Mouse (Mus musculus) layer of hippocampus, adult 2 months (tissue): ENCODE measurements at regions not wholly inside any gene's neighbourhood (a gene's known extent, or its start where the extent isn't known, plus 50 kb on each side); places are given as distances from the start of the nearest gene placed in this dataset.

Source experiments
- DNase-seq, 2 experiments: peaks; one replicate each; pipeline ENCODE4 v3.0.0; 2022; ENCODE audit warnings: low spot score in 2 of 2
- H3K27ac ChIP-seq: fragments of 200-600 bp; 2 replicates; pipeline ENCODE4 v1.8.1; 2022
- H3K4me3 ChIP-seq: fragments of 200-600 bp; 2 replicates; pipeline ENCODE4 v1.8.1; 2022; ENCODE audit warnings: mild to moderate bottlenecking
- CTCF ChIP-seq: fragments of 200-600 bp; conservative IDR thresholded peaks from 2 replicates; pipeline ENCODE4 v1.8.1; 2022; ENCODE audit warnings: antibody characterized with exemption, mild to moderate bottlenecking, moderate library complexity

DNA sequence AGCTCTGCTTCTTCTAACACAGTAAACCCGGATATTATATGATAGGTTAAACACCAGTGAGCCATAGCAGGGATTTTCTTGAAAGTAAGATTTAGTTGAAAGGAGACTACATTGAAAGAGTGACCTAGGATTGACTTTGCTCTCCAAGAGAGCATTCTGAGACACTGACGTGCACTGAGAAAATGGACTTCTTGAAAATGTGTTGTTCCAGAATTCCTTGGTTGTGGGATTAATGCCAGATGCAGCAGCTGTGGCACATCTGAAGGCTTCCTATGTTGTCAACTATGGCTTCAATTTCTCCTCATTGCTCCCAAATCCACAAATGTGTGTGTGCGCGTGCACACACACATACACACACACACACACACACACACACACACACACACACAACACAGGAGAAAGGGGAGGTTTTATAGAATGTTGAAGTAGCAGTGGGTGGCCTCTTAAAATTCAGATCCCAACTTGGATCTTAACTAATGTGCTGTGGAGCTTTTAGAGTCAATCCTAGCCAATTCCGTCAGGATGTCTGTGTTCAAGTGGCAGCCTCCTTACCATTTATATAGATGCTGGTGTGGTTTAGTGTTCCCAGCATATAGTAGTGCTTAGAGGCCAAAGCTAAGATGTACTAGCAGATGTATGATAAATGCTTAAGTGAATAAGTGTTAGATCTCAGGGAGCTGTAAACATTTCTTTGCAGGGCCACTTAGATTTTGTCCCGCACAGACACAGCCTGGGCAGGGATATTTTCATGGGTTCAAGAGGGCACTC lies 346.5 kb downstream of the C1d start:
- H3K4me3 ChIP-seq: no peak overlapping the region
- no peak overlapping the region for H3K27ac ChIP-seq
- DNase-seq: no peak
- no peak for TF ChIP-seq CTCF

DNA sequence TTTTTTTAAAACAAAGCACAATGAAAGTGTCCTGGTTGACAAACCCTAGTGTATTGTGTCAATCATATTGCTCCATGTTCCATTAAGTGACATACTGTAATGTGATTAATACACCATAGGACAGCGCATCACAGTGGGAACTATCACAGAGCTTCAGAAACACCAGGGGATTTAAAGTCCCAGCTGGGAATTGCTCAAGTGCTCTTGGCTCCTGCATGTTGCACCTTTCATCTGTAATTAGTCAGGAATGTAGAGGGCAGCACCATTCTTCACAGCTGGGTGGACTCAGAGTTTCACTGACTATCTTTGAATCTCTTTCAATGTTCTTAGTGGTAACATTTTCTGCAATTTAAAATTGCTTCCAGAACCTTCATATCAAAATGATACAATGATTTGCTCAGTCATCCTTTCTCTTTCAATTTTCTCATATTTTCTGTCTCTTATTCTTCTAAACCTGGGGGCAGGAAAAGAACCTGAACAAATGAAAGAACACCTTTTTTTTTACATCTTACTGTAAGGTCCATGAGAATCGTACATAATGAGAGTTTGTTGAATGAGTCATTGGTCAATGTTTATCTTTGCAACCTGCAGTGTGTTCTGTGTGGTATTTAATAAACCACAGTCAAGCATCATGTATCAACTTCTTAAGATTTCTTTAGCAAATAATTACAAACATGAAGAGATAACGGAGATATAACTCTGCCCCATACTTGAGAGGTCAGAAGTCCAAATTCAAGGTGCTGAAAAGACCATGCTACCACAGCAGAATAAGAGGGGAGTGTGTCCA lies 333.0 kb downstream of the Etaa1 start:
- no peak overlapping the region for H3K27ac ChIP-seq
- no peak for TF ChIP-seq CTCF
- no peak for DNase-seq
- no peak overlapping the region for H3K4me3 ChIP-seq

DNA sequence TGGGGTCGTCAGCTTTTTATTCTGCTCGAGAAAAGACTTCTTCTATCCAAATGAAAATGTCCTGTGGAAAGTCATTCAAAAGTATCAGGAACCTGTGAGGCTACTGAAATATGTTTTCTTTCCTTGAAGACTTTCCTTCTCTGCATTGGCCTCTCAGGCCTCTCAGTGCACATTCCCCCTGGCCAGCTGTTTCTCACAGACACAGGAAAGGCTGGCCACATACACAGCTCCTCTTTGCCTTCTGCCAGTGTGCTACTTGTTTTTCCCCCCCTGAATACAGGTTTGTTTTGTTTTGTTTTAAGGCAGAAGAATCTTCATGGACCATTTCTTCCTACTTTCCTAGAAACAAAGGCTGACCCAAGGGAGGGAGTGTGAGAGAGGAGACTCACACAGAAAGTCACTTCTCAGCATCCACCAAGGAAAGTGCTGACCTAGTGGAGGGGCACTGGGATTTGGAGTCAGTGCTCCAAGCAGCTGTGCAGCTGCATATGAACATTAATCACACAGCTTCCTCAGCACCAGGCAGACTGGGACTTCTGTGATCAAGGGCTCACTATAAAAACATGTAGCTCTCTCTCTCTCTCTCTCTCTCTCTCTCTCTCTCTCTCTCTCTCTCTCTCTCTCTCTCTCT lies 324.0 kb downstream of the Etaa1 start:
- no peak overlapping the region for H3K4me3 ChIP-seq
- H3K27ac ChIP-seq: no peak overlapping the region
- DNase-seq: no peak
- no peak for TF ChIP-seq CTCF

DNA sequence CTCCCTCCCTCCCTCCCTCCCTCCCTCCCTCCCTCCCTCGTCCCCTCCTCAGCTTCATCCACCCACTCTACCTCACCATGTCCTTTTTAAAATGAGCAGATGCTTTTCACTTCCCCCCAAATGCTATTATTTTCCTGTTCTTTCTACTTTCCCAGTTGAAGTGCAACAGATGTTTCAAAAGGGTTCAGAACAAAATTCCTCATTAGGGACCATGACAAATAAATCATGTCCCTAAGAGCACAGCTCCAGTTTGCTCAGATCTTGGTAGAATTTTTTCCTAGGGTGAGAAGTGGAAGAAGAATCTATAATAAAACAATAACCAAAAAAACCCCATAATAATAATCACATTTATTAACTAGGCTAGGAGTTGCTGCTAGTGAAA lies 323.5 kb downstream of the Etaa1 start:
- Histone ChIP-seq H3K27ac (no peak overlapping the region), H3K4me3 (no peak overlapping the region)
- DNase-seq: no peak
- TF ChIP-seq CTCF: no peak

DNA sequence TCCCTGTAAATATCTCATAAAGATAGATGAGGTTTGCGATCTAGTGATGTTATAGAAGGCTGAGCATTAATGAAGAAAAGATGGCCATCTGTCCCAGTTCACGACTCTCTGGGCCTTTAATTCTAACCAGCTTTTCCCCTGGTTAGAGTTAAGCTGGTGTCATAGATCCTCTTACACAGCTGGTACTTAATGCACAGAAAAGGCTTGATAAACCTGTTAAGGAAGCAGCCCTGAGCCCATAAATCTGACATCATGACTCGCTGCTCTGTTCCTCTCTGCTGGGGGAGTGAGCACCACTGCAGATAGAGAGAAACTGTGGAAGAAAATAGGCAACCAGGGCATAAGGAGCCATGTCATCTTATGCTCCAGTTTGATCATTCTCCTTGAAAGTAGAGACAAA lies 316.5 kb downstream of the Etaa1 start:
- Histone ChIP-seq H3K4me3 (no peak overlapping the region), H3K27ac (no peak overlapping the region)
- TF ChIP-seq CTCF: no peak
- no peak for DNase-seq

DNA sequence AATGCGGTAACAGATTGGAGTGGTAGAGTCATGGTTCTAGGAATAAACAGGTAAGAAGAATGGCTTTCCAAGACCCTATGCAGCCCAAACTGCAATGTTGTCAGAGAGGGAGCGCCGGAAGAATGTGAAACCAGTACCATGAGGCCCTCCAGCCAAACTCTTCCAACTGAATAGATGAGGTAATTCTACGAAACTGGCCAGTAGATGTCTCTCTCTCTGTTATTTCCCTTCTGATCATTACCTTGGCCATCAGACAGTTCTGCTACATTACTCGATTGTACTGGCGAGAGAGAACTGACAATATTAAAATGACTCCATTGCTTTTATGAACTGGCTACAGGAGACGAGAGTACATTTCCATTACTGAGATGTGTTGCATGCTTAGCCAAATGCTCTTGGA lies 313.8 kb downstream of the Etaa1 start:
- TF ChIP-seq CTCF: peak; percentile 64
- no peak for DNase-seq
- no peak overlapping the region for H3K27ac ChIP-seq
- no peak overlapping the region for H3K4me3 ChIP-seq

DNA sequence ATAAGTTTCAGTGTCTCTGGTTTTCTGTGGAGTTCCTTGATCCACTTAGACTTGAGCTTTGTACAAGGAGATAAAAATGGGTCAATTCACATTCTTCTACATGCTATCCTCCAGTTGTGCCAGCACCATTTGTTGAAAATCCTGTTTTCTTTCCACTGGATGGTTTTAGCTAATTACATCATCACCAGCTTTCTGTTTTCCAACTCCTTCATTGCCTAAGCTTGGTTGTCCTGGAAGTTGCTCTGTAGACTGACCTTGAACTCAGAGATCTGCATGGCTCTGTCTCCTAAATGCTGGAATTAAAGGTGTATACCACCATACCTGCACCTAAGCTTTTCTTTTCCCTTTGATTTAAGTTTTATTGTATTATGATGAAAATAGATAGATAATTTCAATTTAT lies 306.2 kb downstream of the Etaa1 start:
- TF ChIP-seq CTCF: no peak
- H3K27ac ChIP-seq: no peak overlapping the region
- no peak overlapping the region for H3K4me3 ChIP-seq
- DNase-seq: no peak

DNA sequence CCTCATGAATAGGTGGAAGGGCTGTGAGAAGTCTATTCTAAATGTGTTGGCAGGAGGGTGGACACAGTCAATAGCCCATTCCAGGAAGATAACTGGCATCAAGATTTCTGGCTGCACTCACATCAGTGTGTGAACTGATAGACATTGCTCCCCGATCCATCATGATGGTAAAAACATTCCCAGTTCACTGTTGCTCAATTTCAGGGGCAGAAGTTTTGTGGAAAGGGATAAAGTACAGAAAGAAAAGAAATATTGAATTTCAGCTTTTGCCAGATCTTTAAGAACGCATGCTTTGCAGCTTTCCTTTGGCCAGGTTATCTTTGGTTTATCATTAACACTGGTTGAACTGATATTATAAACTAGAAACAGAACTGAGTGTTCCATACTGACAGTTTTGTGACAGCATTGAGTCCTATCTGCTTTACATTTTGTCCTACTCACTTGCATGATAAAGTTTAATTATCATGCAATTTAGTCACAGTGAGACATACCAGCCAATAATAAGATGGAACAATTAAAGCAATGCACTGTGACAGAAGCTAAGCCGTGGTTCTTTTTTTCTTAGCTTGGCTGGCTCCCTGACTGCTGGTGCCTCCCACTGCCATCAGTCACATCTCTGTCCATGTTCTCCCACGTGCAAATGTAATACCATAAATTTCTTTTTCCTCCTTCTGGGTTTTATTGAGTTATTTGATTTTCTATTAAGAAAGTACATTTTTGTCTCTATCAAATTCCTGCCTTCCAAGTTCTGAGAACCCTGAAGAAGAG lies 302.1 kb downstream of the Etaa1 start:
- peak overlapping the region; percentile 76 for H3K27ac ChIP-seq
- no peak overlapping the region for H3K4me3 ChIP-seq
- DNase-seq: peak in 1 of 2 experiments; percentile 61
- no peak for TF ChIP-seq CTCF

DNA sequence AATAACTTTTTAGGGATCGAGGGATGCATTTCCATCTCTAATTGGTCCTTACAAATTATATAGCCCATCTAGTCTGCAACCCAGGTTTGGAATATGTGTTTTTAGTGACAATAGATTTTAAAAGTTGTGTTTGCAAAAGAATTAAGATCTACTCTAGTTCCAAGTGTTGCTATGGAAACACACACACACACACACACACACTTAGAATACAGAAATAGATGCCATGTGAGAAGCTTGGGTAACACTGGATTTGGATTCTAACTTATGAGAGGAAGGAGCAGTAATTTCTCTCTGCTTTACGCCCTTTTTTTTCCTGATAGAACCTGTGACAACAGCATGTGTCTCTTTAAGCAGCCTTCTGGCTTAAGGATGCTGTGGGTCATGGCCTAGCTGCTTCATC lies 297.8 kb downstream of the Etaa1 start:
- Histone ChIP-seq H3K27ac (no peak overlapping the region), H3K4me3 (no peak overlapping the region)
- no peak for DNase-seq
- TF ChIP-seq CTCF: no peak

DNA sequence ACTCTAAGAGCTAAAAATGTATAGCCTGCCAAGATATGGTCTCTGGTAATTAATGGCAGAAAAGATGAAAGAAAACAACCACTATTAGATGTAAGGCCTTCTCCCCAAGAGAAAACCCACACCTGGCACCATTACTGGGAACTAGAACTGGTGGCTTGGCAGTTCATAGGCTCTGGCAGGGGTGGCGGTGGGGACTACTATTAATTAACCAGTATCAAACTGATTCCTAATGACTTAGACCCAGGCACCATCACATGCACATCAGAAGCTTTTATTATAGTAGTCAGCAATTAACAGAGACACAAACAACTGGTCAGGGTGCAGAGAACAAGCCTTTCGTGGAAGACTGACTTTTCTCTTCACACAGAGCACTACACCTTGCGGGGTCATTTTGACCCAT lies 296.0 kb downstream of the Etaa1 start:
- no peak for DNase-seq
- Histone ChIP-seq H3K27ac (no peak overlapping the region), H3K4me3 (no peak overlapping the region)
- TF ChIP-seq CTCF: no peak

DNA sequence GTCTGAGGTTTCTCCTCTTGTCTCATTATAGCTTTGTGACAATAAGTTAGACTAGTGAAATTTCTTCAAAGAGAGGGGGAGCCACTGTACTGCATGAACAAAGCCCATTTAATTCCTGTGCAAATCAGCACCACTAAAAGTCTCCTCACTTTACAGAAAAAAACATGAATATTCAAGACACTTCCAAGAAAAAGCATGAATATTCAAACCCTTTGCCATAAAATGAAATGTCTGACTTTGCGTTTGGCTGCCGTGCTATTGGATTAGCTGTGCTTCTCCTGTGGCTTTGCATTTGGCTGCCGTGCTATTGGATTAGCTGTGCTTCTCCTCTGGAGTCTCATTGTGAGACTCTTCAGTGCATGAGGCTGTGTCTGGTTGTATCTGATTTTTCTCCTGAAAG lies 295.4 kb downstream of the Etaa1 start:
- H3K4me3 ChIP-seq: no peak overlapping the region
- peak; percentile 52 for TF ChIP-seq CTCF
- H3K27ac ChIP-seq: no peak overlapping the region
- DNase-seq: no peak

DNA sequence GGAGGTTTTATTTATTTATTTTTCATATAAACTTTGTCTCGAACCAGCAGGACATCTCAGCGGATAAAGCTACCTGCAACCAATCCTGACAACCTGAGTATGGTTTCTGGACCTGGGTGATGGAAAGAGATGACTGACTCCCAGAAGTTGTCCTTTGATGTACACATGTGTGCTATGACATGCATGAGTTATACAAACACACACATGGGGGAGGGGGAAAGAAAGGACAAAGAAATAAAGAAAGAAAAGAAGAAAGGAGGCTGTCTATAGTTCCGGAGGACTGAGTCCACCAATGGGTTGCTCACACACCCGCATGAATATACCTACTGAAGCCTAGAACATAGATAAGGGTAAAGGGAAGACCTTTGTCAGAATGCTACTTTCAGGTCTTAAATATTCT lies 295.0 kb downstream of the Etaa1 start:
- Histone ChIP-seq H3K4me3 (no peak overlapping the region), H3K27ac (no peak overlapping the region)
- DNase-seq: no peak
- no peak for TF ChIP-seq CTCF

DNA sequence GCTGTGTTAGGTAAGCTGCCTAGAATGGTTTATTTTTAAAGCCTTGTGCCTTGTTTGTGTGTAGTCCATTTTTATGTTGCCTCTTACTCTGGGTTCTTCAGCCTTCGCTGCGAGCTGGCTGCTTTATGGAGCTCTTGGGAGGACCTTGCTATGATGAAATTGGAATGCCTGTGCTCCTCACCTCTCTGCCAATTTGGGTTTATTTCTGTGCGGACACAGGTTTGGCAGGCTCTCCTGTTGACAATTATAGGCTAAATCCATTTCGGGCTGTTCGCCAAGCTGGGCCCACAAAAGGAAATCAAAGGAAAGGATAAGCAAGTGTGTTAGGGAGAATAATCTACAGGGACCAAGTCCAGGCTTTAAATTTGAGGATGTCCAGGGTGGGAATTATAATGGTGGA lies 289.8 kb downstream of the Etaa1 start:
- Histone ChIP-seq H3K4me3 (no peak overlapping the region), H3K27ac (no peak overlapping the region)
- TF ChIP-seq CTCF: no peak
- no peak for DNase-seq
